Comparison of ENCODE assay signal across 8 mouse cellular contexts in genomic region chr12:84114153-84114994, GRCm38 (mm10). TPM values are rescaled to one million over a fixed set of nuclear protein-coding genes. Genes with fewer than 3 reads are reported as not detected.
A peak's percentile ranks its signal among the peaks of the same experiment; 100 is the strongest.
DNase-seq lines count a peak whose midpoint lies in the region; ATAC-seq and TF ChIP-seq lines count a peak whose summit lies in the region.

Dnal1 (plus strand) TSS chr12:84114366.

- peak; percentile 100 for ATAC-seq in common myeloid progenitor, adult 5-6 weeks (replicated peaks; ENCODE audit: low read depth, poor library complexity, severe bottlenecking)
- peak; percentile 98 for ATAC-seq in hindbrain, postnatal 0 days

- H3K9me3 ChIP-seq in hindbrain, postnatal 0 days (ENCODE audit: low read length) = no peaks in the 10 kb centered on the region

- H3K4me3 ChIP-seq in gastrocnemius, adult 2 months = peak within 1 kb of the TSS; percentile 86
- peak within 1 kb of the TSS; percentile 91 for H3K4me3 ChIP-seq in hindbrain, postnatal 0 days (ENCODE audit: low read length)

- H3K27me3 ChIP-seq in hindbrain, postnatal 0 days (ENCODE audit: insufficient read depth, low read length) = no peaks in the 10 kb centered on the region

- intact Hi-C loops in gastrocnemius, adult 2 months (cut with DNase I) = loop anchor here (1.0 kb wide), 1 partner anchor 80 kb away; no protein-coding TSS in a partner anchor

- peak within 1 kb of the TSS; percentile 77 for H3K27ac ChIP-seq in gastrocnemius, adult 2 months
- H3K27ac ChIP-seq in hindbrain, postnatal 0 days = peak within 1 kb of the TSS; percentile 67; the same call in 1 of the 2 replicates

- H3K4me1 ChIP-seq in hindbrain, postnatal 0 days (ENCODE audit: insufficient read depth, low read length) = peaks cover 5% of the 10 kb centered on the region; the same call in 1 of the 2 replicates

- H3K4me2 ChIP-seq in hindbrain, postnatal 0 days (ENCODE audit: low read depth, low read length) = peak within 1 kb of the TSS; percentile 83

- DNase-seq in ZHBTc4 (ENCODE audit: low read depth, low spot score) = peak; percentile 94
- peak; percentile 95 for DNase-seq in gastrocnemius, adult 2 months
- peak; percentile 96 for DNase-seq in hindbrain, postnatal 0 days (ENCODE audit: low spot score)
- peak; percentile 89 to 90 for DNase-seq in left cerebral cortex, adult 18-20 months (ENCODE audit: low spot score in 2 of 2)
- DNase-seq in lung, postnatal 4 days = peak; percentile 90 to 94
- DNase-seq in retina, postnatal 7 days (ENCODE audit: low read depth, low spot score) = peak; percentile 85
- peak; percentile 68 to 82 for DNase-seq in urinary bladder, adult 18-20 months (ENCODE audit: low spot score in 2 of 2)

- peak within 1 kb of the TSS; percentile 68 for H3K9ac ChIP-seq in hindbrain, postnatal 0 days (replicated peaks; ENCODE audit: low read length)

- 3% methylated on average over 30 of the region's 35 CpGs for WGBS in hindbrain, postnatal 0 days

- no peak for TF ChIP-seq CTCF in gastrocnemius, adult 2 months (IDR thresholded peaks at IDR 0.05)
- TF ChIP-seq CTCF in hindbrain, postnatal 0 days (IDR thresholded peaks at IDR 0.05; ENCODE audit: low read depth) = peak; percentile 22; the same call in 1 of the 2 replicates

- no peaks in the 10 kb centered on the region for H3K36me3 ChIP-seq in hindbrain, postnatal 0 days (ENCODE audit: insufficient read depth, low read length)

RNA-seq across cellular contexts. Expression of gene Dnal1, which starts in this region (rescaled TPM):
- total RNA-seq in common myeloid progenitor, adult 5-6 weeks (2017) = 2.3 and 4.1 TPM in 2 replicates
- total RNA-seq in gastrocnemius, adult 2 months (2021) = 1 to 10 TPM; 9.8 to 10.0 TPM
- 9.7 and 10.9 TPM in 2 replicates for total RNA-seq in hindbrain, postnatal 0 days (2014; rRNA removed)
- 6.8 and 9.7 TPM in 2 replicates for polyA plus RNA-seq in hindbrain, postnatal 0 days (2015; fragmentation: Nextera tagmentation; extraction: Ambion mirVana)
- total RNA-seq in left cerebral cortex, adult 18-20 months (2021) = 10 to 100 TPM; 90.2 to 94.7 TPM

Comparison
In these comparisons a context has a peak if more than half of its experiments do, and no peak if none do; other contexts are left out.
1. Peak in every context shown above with its lines: DNase-seq, ATAC-seq, H3K4me3 ChIP-seq and H3K27ac ChIP-seq.